Mouse (Mus musculus) embryonic facial prominence, embryonic 14.5 days (tissue): Measurements from ENCODE around the gene Pik3cd. TPM values are rescaled to one million over a fixed set of nuclear protein-coding genes. Genes with fewer than 3 reads are reported as not detected.
A peak's percentile ranks its signal among the peaks of the same experiment; 100 is the strongest.

ENCODE experiments used
- ATAC-seq: fragments of 200-750 bp; cut with Nextera tagmentation; 2 replicates; pipeline ENCODE4 v1.8.0; 2017; ENCODE audit warnings: low read depth, moderate number of reproducible peaks, moderate TSS enrichment
- DNase-seq: peaks from one replicate; pipeline ENCODE4 v3.0.0-alpha.2; 2015; ENCODE audit warnings: low spot score
- H3K27ac ChIP-seq: fragments of 300-500 bp; sonication (generic); replicated peaks from 2 replicates; pipeline ENCODE4 v1.5.1; 2014; ENCODE audit warnings: low read depth, mild to moderate bottlenecking, low read length, moderate library complexity
- H3K27me3 ChIP-seq: fragments of 300-500 bp; sonication (generic); replicated peaks from 2 replicates; pipeline ENCODE4 v1.6.1; 2014; ENCODE audit warnings: low read length; ENCODE audit not compliant: control insufficient read depth, insufficient read depth
- H3K36me3 ChIP-seq: fragments of 300-500 bp; sonication (generic); 2 replicates; pipeline ENCODE4 v1.6.1; 2014; ENCODE audit warnings: low read length, mixed read lengths; ENCODE audit not compliant: control insufficient read depth, insufficient read depth
- H3K4me1 ChIP-seq: fragments of 300-500 bp; sonication (generic); 2 replicates; pipeline ENCODE4 v1.6.1; 2014; ENCODE audit warnings: antibody characterized with exemption, low read length; ENCODE audit not compliant: control insufficient read depth, insufficient read depth
- H3K4me2 ChIP-seq: fragments of 300-500 bp; sonication (generic); 2 replicates; pipeline ENCODE4 v1.6.1; 2014; ENCODE audit warnings: low read depth, mild to moderate bottlenecking, low read length, moderate library complexity, mixed read lengths
- H3K4me3 ChIP-seq: fragments of 300-500 bp; sonication (generic); 2 replicates; pipeline ENCODE4 v1.5.1; 2014; ENCODE audit warnings: low read depth, mild to moderate bottlenecking, low read length
- H3K9ac ChIP-seq: fragments of 300-500 bp; sonication (generic); 2 replicates; pipeline ENCODE4 v1.6.1; 2014; ENCODE audit warnings: low read depth, mild to moderate bottlenecking, low read length, moderate library complexity, mixed read lengths
- H3K9me3 ChIP-seq: fragments of 300-500 bp; sonication (generic); 2 replicates; pipeline ENCODE4 v1.6.1; 2016; ENCODE audit warnings: low read length; ENCODE audit not compliant: control insufficient read depth
- WGBS: fragments of 180-500 bp; shearing (Covaris S2); extraction: QIAGEN DNeasy Blood & Tissue Kit; methylation state at CpG from one replicate; pipeline ENCODE4 v1.1.7; 2014; 5-methylcytosine and 5-hydroxymethylcytosine counted together
- polyA plus RNA-seq: library from polyadenylated mRNA; unstranded; fragments of >200 nt; fragmentation: Nextera tagmentation; extraction: Ambion mirVana; gene quantifications from 2 replicates; pipeline ENCODE4 v1.2.1, GENCODE M21; 2014

Pik3cd gene
- polyA plus RNA-seq, 1 experiment from 2014 or later, result 6.0 TPM

DNA sequence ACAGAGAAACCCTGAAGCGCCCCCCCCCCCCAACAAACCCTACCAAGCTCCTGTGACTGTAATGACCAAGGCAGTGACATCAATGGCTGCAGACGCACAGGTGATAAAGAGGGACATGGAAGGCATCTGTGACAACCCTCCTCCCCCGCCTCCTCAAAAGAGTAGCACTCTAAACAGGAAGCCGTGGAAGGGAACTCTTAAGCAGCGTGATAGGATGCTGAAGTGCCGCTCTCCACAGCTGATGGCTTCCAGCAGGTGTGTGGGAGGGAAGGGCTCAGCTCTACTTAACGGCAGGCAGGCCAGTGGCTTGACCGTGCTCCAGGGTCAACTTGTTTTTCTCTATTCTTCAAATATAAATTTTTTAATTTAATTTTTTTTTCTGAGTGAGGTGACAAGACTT is 18.8 kb upstream of the Pik3cd start:
- DNase-seq, result no peak
- peaks cover 87% of the 10 kb centered on the region for H3K36me3 ChIP-seq
- H3K27ac ChIP-seq, result no peak overlapping the region
- H3K4me2 ChIP-seq, result no peak overlapping the region
- H3K4me3 ChIP-seq, result no peak overlapping the region
- no peaks in the 10 kb centered on the region for H3K4me1 ChIP-seq
- ATAC-seq, result no peak
- no peaks in the 10 kb centered on the region for H3K9me3 ChIP-seq
- H3K9ac ChIP-seq, result no peak overlapping the region
- 82% methylated on average over 8 of the region's 8 CpGs for WGBS
- H3K27me3 ChIP-seq, result no peaks in the 10 kb centered on the region

DNA sequence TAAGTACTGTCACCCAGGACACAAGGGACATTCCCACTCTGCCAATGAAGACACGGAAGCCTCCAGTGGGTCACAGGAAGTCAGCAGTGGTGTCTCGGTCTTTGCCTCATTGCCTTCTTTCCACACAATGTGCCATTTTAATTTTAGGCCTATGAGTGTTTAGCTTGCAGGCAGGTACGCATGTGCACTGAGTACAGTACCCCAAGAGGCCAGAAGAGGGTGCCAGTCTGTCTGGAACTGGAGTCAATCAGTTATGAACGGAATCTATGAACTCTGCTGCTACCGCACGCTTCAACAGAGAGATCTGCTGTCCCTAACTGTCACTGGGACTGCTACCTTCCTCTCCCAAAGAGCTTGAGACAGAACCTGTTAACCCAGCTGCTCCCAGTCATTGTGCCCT is 17.3 kb upstream of the Pik3cd start:
- Histone ChIP-seq H3K27ac (no peak overlapping the region), H3K27me3 (no peaks in the 10 kb centered on the region), H3K36me3 (peaks cover 89% of the 10 kb centered on the region), H3K4me3 (no peak overlapping the region), H3K9ac (no peak overlapping the region), H3K9me3 (no peaks in the 10 kb centered on the region), H3K4me2 (no peak overlapping the region), H3K4me1 (no peaks in the 10 kb centered on the region)
- 76% methylated on average over 6 of the region's 6 CpGs for WGBS
- DNase-seq (no peak), ATAC-seq (no peak)

DNA sequence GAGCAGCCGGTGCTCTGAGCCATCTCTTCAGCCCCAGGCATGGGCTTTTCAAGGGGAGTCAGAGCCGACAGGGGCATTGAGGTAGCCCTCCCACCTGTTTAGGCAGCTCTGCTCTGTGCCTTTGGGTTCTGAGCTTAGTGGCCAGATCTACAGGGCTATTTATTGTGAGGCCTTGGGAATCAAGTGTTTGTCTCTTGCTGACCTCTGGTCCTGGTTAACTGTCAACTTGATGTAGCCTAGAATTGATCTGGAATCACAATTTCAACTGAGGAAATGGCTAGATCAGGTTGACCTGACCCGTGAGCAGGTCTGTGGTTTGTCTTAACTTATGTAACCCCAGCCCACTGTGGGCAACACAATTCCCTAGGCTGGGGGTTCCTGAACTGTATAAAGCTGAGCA is 12.2 kb upstream of the Pik3cd start:
- H3K27me3 ChIP-seq, result no peaks in the 10 kb centered on the region
- H3K36me3 ChIP-seq, result peaks cover 48% of the 10 kb centered on the region
- H3K4me3 ChIP-seq, result no peak overlapping the region
- ATAC-seq (no peak), DNase-seq (no peak)
- no peak overlapping the region for H3K27ac ChIP-seq
- WGBS, result 62% methylated on average over 3 of the region's 3 CpGs
- no peak overlapping the region for H3K4me2 ChIP-seq
- H3K9me3 ChIP-seq, result no peaks in the 10 kb centered on the region
- no peak overlapping the region for H3K9ac ChIP-seq
- no peaks in the 10 kb centered on the region for H3K4me1 ChIP-seq

DNA sequence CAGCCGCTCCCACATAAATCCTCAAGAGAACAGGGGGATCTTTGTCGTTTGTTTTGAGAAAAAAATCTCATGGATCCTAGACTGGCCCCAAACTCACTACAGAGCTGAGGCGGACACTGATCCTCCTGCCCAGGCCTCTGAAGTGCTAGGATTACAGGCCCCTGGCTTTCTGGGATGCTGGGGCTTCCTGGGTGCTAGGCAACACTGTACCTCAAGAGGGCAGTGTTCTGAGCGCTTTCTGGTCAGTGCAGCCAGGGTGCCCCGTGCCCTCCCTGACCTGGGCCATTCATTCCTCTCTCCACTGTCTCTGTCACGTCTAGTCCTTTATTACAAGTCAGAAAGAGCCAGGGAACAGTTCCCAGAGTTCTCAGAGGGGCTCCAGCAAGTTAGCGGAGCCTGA is 9.6 kb upstream of the Pik3cd start:
- Histone ChIP-seq H3K9ac (no peak overlapping the region), H3K4me3 (no peak overlapping the region), H3K27me3 (no peaks in the 10 kb centered on the region), H3K4me1 (no peaks in the 10 kb centered on the region), H3K9me3 (no peaks in the 10 kb centered on the region), H3K36me3 (peaks cover 22% of the 10 kb centered on the region), H3K27ac (no peak overlapping the region), H3K4me2 (no peak overlapping the region)
- DNase-seq (no peak), ATAC-seq (no peak)
- 23% methylated on average over 7 of the region's 7 CpGs for WGBS

DNA sequence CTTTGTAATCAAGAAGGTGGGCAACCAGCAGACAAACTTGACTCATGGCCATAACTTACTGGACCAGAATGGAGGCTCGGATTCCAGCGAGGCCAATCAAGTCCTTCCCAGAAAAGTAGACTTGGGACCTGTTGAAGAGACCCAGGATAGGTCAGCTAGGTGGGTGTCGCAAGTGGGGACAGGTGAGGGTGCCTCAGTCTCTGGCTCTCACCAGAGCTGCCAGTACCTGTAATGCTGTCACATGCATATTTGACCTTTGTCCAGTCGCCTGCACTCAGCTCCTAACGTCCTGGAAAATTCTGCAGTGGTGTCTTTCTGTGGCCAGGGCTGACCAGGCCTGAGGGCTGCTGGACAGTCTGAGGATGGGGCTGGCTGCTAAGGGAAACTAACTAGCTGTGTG is 9.1 kb upstream of the Pik3cd start:
- 83% methylated on average over 5 of the region's 5 CpGs for WGBS
- no peak overlapping the region for H3K4me2 ChIP-seq
- no peaks in the 10 kb centered on the region for H3K27me3 ChIP-seq
- H3K9ac ChIP-seq, result no peak overlapping the region; the same call in 1 of the 2 replicates
- no peak overlapping the region for H3K27ac ChIP-seq
- H3K4me3 ChIP-seq, result no peak overlapping the region
- no peaks in the 10 kb centered on the region for H3K9me3 ChIP-seq
- ATAC-seq, result no peak
- H3K36me3 ChIP-seq, result peaks cover 17% of the 10 kb centered on the region
- no peak for DNase-seq
- H3K4me1 ChIP-seq, result no peaks in the 10 kb centered on the region

DNA sequence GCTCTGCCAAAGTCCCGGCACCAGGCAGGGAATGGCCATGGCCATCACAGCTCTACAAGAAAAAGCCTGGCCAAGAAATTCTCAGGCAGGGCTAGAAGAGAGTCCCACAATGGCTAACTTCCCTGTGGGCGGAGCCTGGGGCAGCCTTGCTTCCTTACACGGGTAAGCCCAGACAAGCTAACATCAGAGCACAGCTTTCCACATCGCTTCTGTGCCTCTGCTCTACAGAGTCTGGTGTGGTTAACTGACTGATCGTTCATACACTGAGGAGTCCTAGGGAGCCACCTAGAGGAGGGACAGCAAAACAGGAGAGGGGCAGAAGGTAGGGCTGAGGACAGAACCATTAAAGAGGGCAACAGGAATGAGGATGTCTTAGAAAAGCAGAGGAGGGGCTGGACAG is 8.1 kb upstream of the Pik3cd start:
- Histone ChIP-seq H3K36me3 (peaks cover 8% of the 10 kb centered on the region; the same call in 1 of the 2 replicates), H3K9me3 (no peaks in the 10 kb centered on the region), H3K4me1 (no peaks in the 10 kb centered on the region), H3K27me3 (no peaks in the 10 kb centered on the region), H3K9ac (no peak overlapping the region), H3K4me3 (no peak overlapping the region), H3K27ac (no peak overlapping the region), H3K4me2 (no peak overlapping the region)
- ATAC-seq (peak; percentile 89), DNase-seq (peak; percentile 84)
- 24% methylated on average over 5 of the region's 5 CpGs for WGBS

DNA sequence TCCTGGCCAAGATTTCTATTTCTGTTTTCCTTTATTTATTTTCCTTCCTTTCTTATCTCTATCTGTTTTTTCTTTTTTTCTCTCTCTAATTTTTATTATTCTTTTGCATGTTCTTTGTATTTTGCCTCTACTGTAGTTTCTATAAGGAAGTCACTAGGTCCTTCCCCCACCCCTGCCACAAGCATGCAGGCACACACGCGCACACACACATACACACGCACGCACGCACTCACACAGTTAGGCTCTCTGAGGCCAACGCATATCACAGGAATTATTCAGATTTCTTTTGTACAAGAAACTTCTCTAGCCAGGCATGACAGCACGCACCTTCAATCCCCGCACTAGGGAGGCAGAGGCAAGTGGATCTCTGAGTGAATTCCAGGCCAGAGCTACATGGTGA is 3.6 kb upstream of the Pik3cd start:
- H3K9me3 ChIP-seq, result no peaks in the 10 kb centered on the region
- H3K9ac ChIP-seq, result no peak overlapping the region
- no peaks in the 10 kb centered on the region for H3K4me1 ChIP-seq
- DNase-seq (no peak), ATAC-seq (no peak)
- H3K27ac ChIP-seq, result no peak overlapping the region
- 94% methylated on average over 8 of the region's 8 CpGs for WGBS
- no peaks in the 10 kb centered on the region for H3K36me3 ChIP-seq
- no peak overlapping the region for H3K4me2 ChIP-seq
- no peaks in the 10 kb centered on the region for H3K27me3 ChIP-seq
- no peak overlapping the region for H3K4me3 ChIP-seq

DNA sequence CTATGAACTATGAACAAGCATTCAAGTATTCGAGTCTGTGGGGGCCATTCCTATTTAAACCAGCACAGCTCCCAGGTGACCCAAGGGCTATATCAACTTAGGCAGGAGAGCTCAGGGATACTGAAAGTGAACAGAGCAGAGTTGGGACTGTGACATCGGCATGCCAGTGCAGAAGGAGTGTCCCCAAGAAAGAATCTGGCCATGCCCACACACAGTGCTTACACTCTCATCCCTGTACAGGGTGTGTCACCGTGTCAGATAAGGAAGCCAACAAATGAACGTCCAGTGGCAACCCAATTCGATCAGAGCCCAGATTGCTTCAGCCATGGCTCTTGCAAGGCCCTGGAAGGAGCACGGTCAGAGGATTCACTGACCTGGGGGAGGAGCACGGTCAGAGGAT is 2.9 kb upstream of the Pik3cd start:
- no peak for ATAC-seq
- 70% methylated on average over 7 of the region's 7 CpGs for WGBS
- H3K27me3 ChIP-seq, result no peaks in the 10 kb centered on the region

DNA sequence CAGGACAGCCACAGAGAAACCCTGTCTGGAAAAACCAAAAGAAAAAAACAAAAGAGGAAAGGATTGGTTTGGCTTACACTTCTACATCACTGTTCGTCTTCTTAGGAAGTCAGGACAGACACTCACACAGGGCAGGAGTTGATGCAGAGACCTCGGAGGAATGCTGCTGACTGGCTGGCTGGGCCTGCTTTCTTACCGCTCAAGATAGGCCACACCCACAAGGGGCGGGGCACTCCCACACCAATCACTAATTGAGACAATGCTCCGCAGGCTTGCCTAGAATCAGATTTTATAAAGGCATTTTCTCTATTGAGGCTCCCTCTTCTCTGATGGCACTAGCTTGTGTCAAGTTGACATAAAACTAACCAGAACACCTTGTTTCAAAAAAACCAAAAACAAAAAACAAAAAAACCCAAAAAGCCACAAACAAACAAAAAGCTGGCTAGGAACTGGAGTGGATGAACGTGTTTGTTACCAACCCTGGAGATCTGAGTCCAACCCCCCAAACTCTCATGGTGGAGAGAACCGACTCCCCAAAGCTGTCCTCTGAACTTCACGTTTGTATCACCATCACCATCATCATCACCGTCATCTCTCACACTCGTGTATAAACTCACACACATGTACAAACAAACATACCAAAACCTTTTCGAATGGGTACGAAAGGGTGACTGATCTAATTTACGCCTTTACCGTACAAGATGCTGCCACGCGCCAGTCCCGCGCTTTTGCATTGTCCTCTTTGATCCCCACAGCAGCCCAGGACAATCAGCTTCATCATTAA is 753 bp downstream of the Pik3cd start:
- Histone ChIP-seq H3K4me1 (peaks cover 4% of the 10 kb centered on the region; the same call in 1 of the 2 replicates), H3K4me2 (no peak overlapping the region), H3K9me3 (no peaks in the 10 kb centered on the region), H3K27me3 (peaks cover 21% of the 10 kb centered on the region), H3K9ac (no peak overlapping the region), H3K4me3 (no peak overlapping the region), H3K36me3 (no peaks in the 10 kb centered on the region), H3K27ac (no peak overlapping the region)
- DNase-seq (peak; percentile 56), ATAC-seq (no peak)
- WGBS, result 61% methylated on average over 18 of the region's 18 CpGs

More for the DNA sequence above, 2.9 kb upstream of the Pik3cd start:
- no peaks in the 10 kb centered on the region for H3K9me3 ChIP-seq
- DNase-seq, result no peak
- no peak overlapping the region for H3K9ac ChIP-seq
- H3K4me2 ChIP-seq, result no peak overlapping the region
- H3K4me1 ChIP-seq, result no peaks in the 10 kb centered on the region
- no peaks in the 10 kb centered on the region for H3K36me3 ChIP-seq
- H3K27ac ChIP-seq, result no peak overlapping the region
- H3K4me3 ChIP-seq, result no peak overlapping the region
